Mouse (Mus musculus): Measurements from ENCODE around the gene Lgr6. TPM values are rescaled to one million over a fixed set of nuclear protein-coding genes. Genes with fewer than 3 reads are reported as not detected.

Lgr6 gene
- polyA plus RNA-seq, 1 experiment from 2014 or later = 1.8 TPM

GRCm38 (mm10) chr1:135060174-135060573 lies 44.9 kb downstream of the Lgr6 start:
- H3K9ac ChIP-seq (replicated peaks; ENCODE audit: low read depth, low read length) = no peak overlapping the region
- H3K4me3 ChIP-seq (ENCODE audit: low read depth, low read length) = no peak overlapping the region
- H3K4me2 ChIP-seq (replicated peaks; ENCODE audit: low read depth, low read length) = no peak overlapping the region
- H3K27me3 ChIP-seq (ENCODE audit: control insufficient read depth, insufficient read depth, low read length) = no peaks in the 10 kb centered on the region
- H3K9me3 ChIP-seq (ENCODE audit: control insufficient read depth, low read depth, low read length) = no peaks in the 10 kb centered on the region
- no peaks in the 10 kb centered on the region for H3K4me1 ChIP-seq (ENCODE audit: control insufficient read depth, insufficient read depth, low read length)
- no peak for ATAC-seq (ENCODE audit: insufficient number of reproducible peaks, insufficient read depth, low FRiP score, low read depth)
- WGBS = 84% methylated on average over 6 of the region's 6 CpGs
- no peak overlapping the region for H3K27ac ChIP-seq (ENCODE audit: low read length)
- no peaks in the 10 kb centered on the region for H3K36me3 ChIP-seq (ENCODE audit: control insufficient read depth, insufficient read depth, low read length)

DNA sequence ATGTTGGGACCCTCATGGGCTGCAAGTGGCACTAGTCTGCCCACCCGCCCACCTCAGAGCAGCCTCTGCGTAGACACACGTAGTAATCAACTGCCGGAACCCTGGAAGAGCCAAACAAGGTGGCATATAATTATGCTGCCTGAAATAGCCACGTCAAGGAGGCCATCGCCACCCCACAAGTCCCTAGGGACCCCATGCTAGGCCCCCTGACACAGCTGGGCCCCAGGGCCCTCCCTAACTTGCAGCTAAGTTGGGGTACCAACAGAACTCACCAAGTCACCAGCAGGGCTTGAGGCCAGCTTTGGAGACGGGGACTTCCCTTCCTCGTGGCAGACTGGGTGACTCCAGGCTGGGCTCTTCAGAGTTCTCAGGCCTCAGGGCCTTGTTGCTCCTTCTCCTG lies 48.2 kb downstream of the Lgr6 start:
- H3K27ac ChIP-seq (ENCODE audit: low read length) = no peak overlapping the region
- H3K36me3 ChIP-seq (ENCODE audit: control insufficient read depth, insufficient read depth, low read length) = no peaks in the 10 kb centered on the region
- H3K4me2 ChIP-seq (replicated peaks; ENCODE audit: low read depth, low read length) = no peak overlapping the region
- H3K4me3 ChIP-seq (ENCODE audit: low read depth, low read length) = no peak overlapping the region
- no peaks in the 10 kb centered on the region for H3K27me3 ChIP-seq (ENCODE audit: control insufficient read depth, insufficient read depth, low read length)
- WGBS = 80% methylated on average over 8 of the region's 8 CpGs
- no peak overlapping the region for H3K9ac ChIP-seq (replicated peaks; ENCODE audit: low read depth, low read length)
- H3K9me3 ChIP-seq (ENCODE audit: control insufficient read depth, low read depth, low read length) = no peaks in the 10 kb centered on the region
- no peaks in the 10 kb centered on the region for H3K4me1 ChIP-seq (ENCODE audit: control insufficient read depth, insufficient read depth, low read length)
- ATAC-seq (ENCODE audit: insufficient number of reproducible peaks, insufficient read depth, low FRiP score, low read depth) = no peak

- H3K4me3 ChIP-seq (ENCODE audit: low read depth, low read length) = no peak overlapping the region
- no peak overlapping the region for H3K4me2 ChIP-seq (replicated peaks; ENCODE audit: low read depth, low read length)
- no peaks in the 10 kb centered on the region for H3K36me3 ChIP-seq (ENCODE audit: control insufficient read depth, insufficient read depth, low read length)
- no peak overlapping the region for H3K9ac ChIP-seq (replicated peaks; ENCODE audit: low read depth, low read length)
- H3K27me3 ChIP-seq (ENCODE audit: control insufficient read depth, insufficient read depth, low read length) = no peaks in the 10 kb centered on the region
- no peak overlapping the region for H3K27ac ChIP-seq (ENCODE audit: low read length)
- ATAC-seq (ENCODE audit: insufficient number of reproducible peaks, insufficient read depth, low FRiP score, low read depth) = no peak
- H3K9me3 ChIP-seq (ENCODE audit: control insufficient read depth, low read depth, low read length) = no peaks in the 10 kb centered on the region
- WGBS = 73% methylated on average over 5 of the region's 5 CpGs
- no peaks in the 10 kb centered on the region for H3K4me1 ChIP-seq (ENCODE audit: control insufficient read depth, insufficient read depth, low read length)
These were observed 51.0 kb downstream of the Lgr6 start for GRCm38 (mm10) chr1:135054121-135054520.

DNA sequence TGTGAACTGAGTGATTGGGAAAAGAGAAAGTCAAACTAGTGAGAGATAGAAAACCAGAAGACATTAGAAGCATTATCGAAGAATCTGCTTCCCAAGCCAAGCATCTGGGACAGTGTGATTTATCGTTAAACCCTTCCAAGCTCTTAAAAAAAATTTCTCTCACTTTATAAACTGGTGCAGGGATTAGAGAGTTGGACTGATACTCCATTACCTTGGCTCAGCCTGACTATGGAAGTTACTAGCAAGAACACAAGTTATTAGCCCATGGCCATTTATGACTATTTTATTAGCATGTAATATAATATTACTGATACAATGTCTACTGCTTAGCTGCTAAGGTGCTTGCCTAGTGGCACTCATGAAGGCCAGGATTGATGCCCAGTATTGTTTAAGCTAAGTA lies 60.6 kb downstream of the Lgr6 start:
- H3K36me3 ChIP-seq (ENCODE audit: control insufficient read depth, insufficient read depth, low read length) = no peaks in the 10 kb centered on the region
- H3K4me3 ChIP-seq (ENCODE audit: low read depth, low read length) = no peak overlapping the region
- H3K9me3 ChIP-seq (ENCODE audit: control insufficient read depth, low read depth, low read length) = no peaks in the 10 kb centered on the region
- no peaks in the 10 kb centered on the region for H3K4me1 ChIP-seq (ENCODE audit: control insufficient read depth, insufficient read depth, low read length)
- H3K27me3 ChIP-seq (ENCODE audit: control insufficient read depth, insufficient read depth, low read length) = no peaks in the 10 kb centered on the region
- no peak for ATAC-seq (ENCODE audit: insufficient number of reproducible peaks, insufficient read depth, low FRiP score, low read depth)
- WGBS = 87% methylated on average over 2 of the region's 2 CpGs
- no peak overlapping the region for H3K4me2 ChIP-seq (replicated peaks; ENCODE audit: low read depth, low read length)
- no peak overlapping the region for H3K27ac ChIP-seq (ENCODE audit: low read length)
- H3K9ac ChIP-seq (replicated peaks; ENCODE audit: low read depth, low read length) = no peak overlapping the region

DNA sequence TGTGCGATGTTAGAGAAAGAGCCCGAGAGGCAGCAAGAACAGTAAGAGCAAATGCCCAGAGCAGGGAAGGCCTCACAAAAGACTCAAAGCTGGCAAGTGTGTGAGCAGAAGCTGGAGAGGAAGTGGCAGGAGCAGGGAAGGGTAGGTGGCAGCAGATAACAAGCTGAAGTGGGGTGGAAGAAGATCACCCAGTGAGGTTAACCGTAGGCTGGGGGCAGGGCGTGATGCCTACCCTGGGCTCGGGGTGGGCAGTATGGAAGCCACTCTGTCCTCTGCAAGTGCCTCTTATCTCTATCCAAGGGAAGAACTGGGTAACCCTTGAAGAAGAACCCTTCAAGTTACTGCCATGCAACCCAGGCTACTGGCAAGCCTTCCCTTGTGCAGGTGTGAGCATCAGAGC lies 68.8 kb downstream of the Lgr6 start:
- 85% methylated on average over 5 of the region's 5 CpGs for WGBS
- Histone ChIP-seq H3K9ac (replicated peaks; ENCODE audit: low read depth, low read length) (no peak overlapping the region), H3K36me3 (ENCODE audit: control insufficient read depth, insufficient read depth, low read length) (no peaks in the 10 kb centered on the region), H3K27ac (ENCODE audit: low read length) (no peak overlapping the region), H3K4me2 (replicated peaks; ENCODE audit: low read depth, low read length) (no peak overlapping the region), H3K9me3 (ENCODE audit: control insufficient read depth, low read depth, low read length) (no peaks in the 10 kb centered on the region), H3K4me1 (ENCODE audit: control insufficient read depth, insufficient read depth, low read length) (no peaks in the 10 kb centered on the region), H3K27me3 (ENCODE audit: control insufficient read depth, insufficient read depth, low read length) (no peaks in the 10 kb centered on the region), H3K4me3 (ENCODE audit: low read depth, low read length) (no peak overlapping the region)
- no peak for ATAC-seq (ENCODE audit: insufficient number of reproducible peaks, insufficient read depth, low FRiP score, low read depth)

GRCm38 (mm10) chr1:135032658-135033057 lies 72.4 kb downstream of the Lgr6 start:
- no peaks in the 10 kb centered on the region for H3K9me3 ChIP-seq (ENCODE audit: control insufficient read depth, low read depth, low read length)
- ATAC-seq (ENCODE audit: insufficient number of reproducible peaks, insufficient read depth, low FRiP score, low read depth) = no peak
- H3K9ac ChIP-seq (replicated peaks; ENCODE audit: low read depth, low read length) = no peak overlapping the region
- H3K4me1 ChIP-seq (ENCODE audit: control insufficient read depth, insufficient read depth, low read length) = no peaks in the 10 kb centered on the region
- H3K4me2 ChIP-seq (replicated peaks; ENCODE audit: low read depth, low read length) = no peak overlapping the region
- 47% methylated on average over 8 of the region's 8 CpGs for WGBS
- H3K4me3 ChIP-seq (ENCODE audit: low read depth, low read length) = no peak overlapping the region
- no peak overlapping the region for H3K27ac ChIP-seq (ENCODE audit: low read length)
- no peaks in the 10 kb centered on the region for H3K36me3 ChIP-seq (ENCODE audit: control insufficient read depth, insufficient read depth, low read length)
- H3K27me3 ChIP-seq (ENCODE audit: control insufficient read depth, insufficient read depth, low read length) = no peaks in the 10 kb centered on the region

GRCm38 (mm10) chr1:135030121-135030520 lies 75.0 kb downstream of the Lgr6 start:
- WGBS = 78% methylated on average over 2 of the region's 2 CpGs
- no peak overlapping the region for H3K9ac ChIP-seq (replicated peaks; ENCODE audit: low read depth, low read length)
- no peaks in the 10 kb centered on the region for H3K27me3 ChIP-seq (ENCODE audit: control insufficient read depth, insufficient read depth, low read length)
- no peaks in the 10 kb centered on the region for H3K36me3 ChIP-seq (ENCODE audit: control insufficient read depth, insufficient read depth, low read length)
- no peaks in the 10 kb centered on the region for H3K9me3 ChIP-seq (ENCODE audit: control insufficient read depth, low read depth, low read length)
- no peak for ATAC-seq (ENCODE audit: insufficient number of reproducible peaks, insufficient read depth, low FRiP score, low read depth)
- no peak overlapping the region for H3K4me2 ChIP-seq (replicated peaks; ENCODE audit: low read depth, low read length)
- no peaks in the 10 kb centered on the region for H3K4me1 ChIP-seq (ENCODE audit: control insufficient read depth, insufficient read depth, low read length)
- no peak overlapping the region for H3K4me3 ChIP-seq (ENCODE audit: low read depth, low read length)
- H3K27ac ChIP-seq (ENCODE audit: low read length) = no peak overlapping the region

DNA sequence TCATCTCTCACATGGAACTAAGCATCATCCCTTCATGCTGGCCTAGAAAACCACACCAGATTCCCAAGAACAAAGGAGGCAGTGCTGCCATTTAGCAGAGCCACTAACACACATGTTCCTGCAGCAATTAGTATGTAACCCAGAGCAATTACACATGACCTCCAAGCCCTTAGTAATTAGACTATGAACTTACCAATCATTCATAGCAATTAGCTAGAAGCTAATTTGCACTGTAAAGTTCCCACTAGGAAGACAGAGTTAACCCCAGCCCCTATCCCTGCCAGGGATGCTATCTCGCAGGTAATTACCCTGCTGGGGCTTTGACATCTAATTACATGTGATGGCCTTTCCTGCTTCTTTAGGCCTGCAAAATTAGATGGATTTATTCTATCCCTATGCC lies 78.8 kb downstream of the Lgr6 start:
- no peak overlapping the region for H3K4me3 ChIP-seq (ENCODE audit: low read depth, low read length)
- ATAC-seq (ENCODE audit: insufficient number of reproducible peaks, insufficient read depth, low FRiP score, low read depth) = no peak
- H3K9me3 ChIP-seq (ENCODE audit: control insufficient read depth, low read depth, low read length) = no peaks in the 10 kb centered on the region
- 92% methylated on average over 1 of the region's 1 CpGs for WGBS
- no peaks in the 10 kb centered on the region for H3K36me3 ChIP-seq (ENCODE audit: control insufficient read depth, insufficient read depth, low read length)
- no peak overlapping the region for H3K27ac ChIP-seq (ENCODE audit: low read length)
- H3K27me3 ChIP-seq (ENCODE audit: control insufficient read depth, insufficient read depth, low read length) = no peaks in the 10 kb centered on the region
- H3K4me1 ChIP-seq (ENCODE audit: control insufficient read depth, insufficient read depth, low read length) = peaks cover 4% of the 10 kb centered on the region
- H3K4me2 ChIP-seq (replicated peaks; ENCODE audit: low read depth, low read length) = no peak overlapping the region
- H3K9ac ChIP-seq (replicated peaks; ENCODE audit: low read depth, low read length) = no peak overlapping the region

- Histone ChIP-seq H3K27me3 (ENCODE audit: control insufficient read depth, insufficient read depth, low read length) (no peaks in the 10 kb centered on the region), H3K4me2 (replicated peaks; ENCODE audit: low read depth, low read length) (no peak overlapping the region), H3K9me3 (ENCODE audit: control insufficient read depth, low read depth, low read length) (no peaks in the 10 kb centered on the region), H3K4me1 (ENCODE audit: control insufficient read depth, insufficient read depth, low read length) (peaks cover 23% of the 10 kb centered on the region), H3K36me3 (ENCODE audit: control insufficient read depth, insufficient read depth, low read length) (no peaks in the 10 kb centered on the region), H3K4me3 (ENCODE audit: low read depth, low read length) (no peak overlapping the region), H3K9ac (replicated peaks; ENCODE audit: low read depth, low read length) (no peak overlapping the region), H3K27ac (ENCODE audit: low read length) (no peak overlapping the region)
- no peak for ATAC-seq (ENCODE audit: insufficient number of reproducible peaks, insufficient read depth, low FRiP score, low read depth)
- 80% methylated on average over 1 of the region's 1 CpGs for WGBS
These were observed 81.5 kb downstream of the Lgr6 start for GRCm38 (mm10) chr1:135023583-135023982.

All from stomach, embryonic 14.5 days (tissue).